Mouse (Mus musculus): ENCODE measurements around the gene Grb14. TPM values are rescaled to one million over a fixed set of nuclear protein-coding genes. Genes with fewer than 3 reads are reported as not detected.

The Grb14 gene
- polyA plus RNA-seq (2015; fragmentation: Nextera tagmentation; extraction: Ambion mirVana): 121 and 135 TPM in 2 replicates

- Histone ChIP-seq H3K27me3 (ENCODE audit: control insufficient read depth, insufficient read depth, low read length) (no peaks in the 10 kb centered on the region), H3K9ac (ENCODE audit: low read length) (no peak within 1 kb of the TSS), H3K4me3 (ENCODE audit: low read length) (no peak within 1 kb of the TSS), H3K4me1 (ENCODE audit: control insufficient read depth, insufficient read depth, low read length) (peaks cover 10% of the 10 kb centered on the region; the same call in 1 of the 2 replicates), H3K9me3 (replicated peaks; ENCODE audit: control insufficient read depth, low read length) (no peaks in the 10 kb centered on the region), H3K27ac (ENCODE audit: low read length) (no peak within 1 kb of the TSS), H3K36me3 (ENCODE audit: control insufficient read depth, insufficient read depth) (peaks cover 6% of the 10 kb centered on the region; the same call in 1 of the 2 replicates), H3K4me2 (ENCODE audit: low read depth, low read length) (no peak within 1 kb of the TSS)
- WGBS: 82% methylated on average over 1 of the region's 1 CpGs
- ATAC-seq (replicated peaks; ENCODE audit: extremely low read depth, insufficient read depth, low FRiP score): no peak
Measured at GRCm38 (mm10) chr2:65024887-65025286, at the start of gene Grb14. TSS of gene Grb14 (minus strand) at chr2:65024987.

- H3K4me1 ChIP-seq (ENCODE audit: control insufficient read depth, insufficient read depth, low read length): peaks cover 8% of the 10 kb centered on the region
- H3K4me3 ChIP-seq (ENCODE audit: low read length): no peak overlapping the region
- whole genome bisulfite sequencing: 62% methylated on average over 3 of the region's 3 CpGs
Measured at GRCm38 (mm10) chr2:65072205-65072604, 47.4 kb upstream of the Grb14 start.

DNA sequence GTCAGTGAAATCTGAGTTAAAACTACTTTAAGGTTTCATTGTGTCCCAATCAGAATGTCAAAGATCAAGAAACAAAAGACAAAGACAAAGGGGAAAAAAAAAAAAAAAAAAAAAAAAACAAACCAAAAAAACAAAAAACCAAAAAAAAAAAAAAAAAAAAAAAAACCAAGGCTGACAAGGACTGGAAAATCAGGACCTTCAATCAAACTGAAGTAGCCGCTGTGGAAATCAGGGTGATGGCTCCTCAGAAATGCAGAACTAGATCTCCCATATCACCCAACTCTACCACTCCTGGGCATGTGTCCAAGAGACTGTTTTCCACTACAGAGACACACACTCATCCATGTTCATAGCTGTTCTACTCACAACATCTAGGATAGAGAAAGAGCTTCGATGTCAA, 29.0 kb upstream of the Grb14 start:
- ATAC-seq (replicated peaks; ENCODE audit: extremely low read depth, insufficient read depth, low FRiP score): no peak
- Histone ChIP-seq H3K36me3 (ENCODE audit: control insufficient read depth, insufficient read depth) (no peaks in the 10 kb centered on the region), H3K27me3 (ENCODE audit: control insufficient read depth, insufficient read depth, low read length) (no peaks in the 10 kb centered on the region), H3K4me1 (ENCODE audit: control insufficient read depth, insufficient read depth, low read length) (no peaks in the 10 kb centered on the region), H3K9ac (ENCODE audit: low read length) (no peak overlapping the region), H3K9me3 (replicated peaks; ENCODE audit: control insufficient read depth, low read length) (no peaks in the 10 kb centered on the region), H3K27ac (ENCODE audit: low read length) (no peak overlapping the region), H3K4me3 (ENCODE audit: low read length) (no peak overlapping the region), H3K4me2 (ENCODE audit: low read depth, low read length) (no peak overlapping the region)
- WGBS: 70% methylated on average over 2 of the region's 2 CpGs

More at GRCm38 (mm10) chr2:65072205-65072604, 47.4 kb upstream of the Grb14 start:
- ATAC-seq (replicated peaks; ENCODE audit: extremely low read depth, insufficient read depth, low FRiP score): no peak
- H3K27ac ChIP-seq (ENCODE audit: low read length): no peak overlapping the region
- no peaks in the 10 kb centered on the region for H3K27me3 ChIP-seq (ENCODE audit: control insufficient read depth, insufficient read depth, low read length)
- no peak overlapping the region for H3K4me2 ChIP-seq (ENCODE audit: low read depth, low read length)
- no peaks in the 10 kb centered on the region for H3K36me3 ChIP-seq (ENCODE audit: control insufficient read depth, insufficient read depth)
- no peak overlapping the region for H3K9ac ChIP-seq (ENCODE audit: low read length)
- no peaks in the 10 kb centered on the region for H3K9me3 ChIP-seq (replicated peaks; ENCODE audit: control insufficient read depth, low read length)

GRCm38 (mm10) chr2:65052191-65053012, 27.6 kb upstream of the Grb14 start:
- Histone ChIP-seq H3K4me2 (ENCODE audit: low read depth, low read length) (no peak overlapping the region), H3K9me3 (replicated peaks; ENCODE audit: control insufficient read depth, low read length) (no peaks in the 10 kb centered on the region), H3K27me3 (ENCODE audit: control insufficient read depth, insufficient read depth, low read length) (no peaks in the 10 kb centered on the region), H3K9ac (ENCODE audit: low read length) (no peak overlapping the region), H3K4me3 (ENCODE audit: low read length) (no peak overlapping the region), H3K27ac (ENCODE audit: low read length) (no peak overlapping the region), H3K36me3 (ENCODE audit: control insufficient read depth, insufficient read depth) (no peaks in the 10 kb centered on the region), H3K4me1 (ENCODE audit: control insufficient read depth, insufficient read depth, low read length) (no peaks in the 10 kb centered on the region)
- WGBS: 88% methylated on average over 6 of the region's 6 CpGs
- no peak for ATAC-seq (replicated peaks; ENCODE audit: extremely low read depth, insufficient read depth, low FRiP score)

- H3K27me3 ChIP-seq (ENCODE audit: control insufficient read depth, insufficient read depth, low read length): no peaks in the 10 kb centered on the region
- H3K4me2 ChIP-seq (ENCODE audit: low read depth, low read length): no peak overlapping the region
- ATAC-seq (replicated peaks; ENCODE audit: extremely low read depth, insufficient read depth, low FRiP score): no peak
- H3K36me3 ChIP-seq (ENCODE audit: control insufficient read depth, insufficient read depth): no peaks in the 10 kb centered on the region
- H3K27ac ChIP-seq (ENCODE audit: low read length): no peak overlapping the region
- no peaks in the 10 kb centered on the region for H3K4me1 ChIP-seq (ENCODE audit: control insufficient read depth, insufficient read depth, low read length)
- no peak overlapping the region for H3K9ac ChIP-seq (ENCODE audit: low read length)
- no peaks in the 10 kb centered on the region for H3K9me3 ChIP-seq (replicated peaks; ENCODE audit: control insufficient read depth, low read length)
- 91% methylated on average over 3 of the region's 3 CpGs for WGBS
- H3K4me3 ChIP-seq (ENCODE audit: low read length): no peak overlapping the region
Measured at GRCm38 (mm10) chr2:65050776-65051175, 26.0 kb upstream of the Grb14 start.

GRCm38 (mm10) chr2:65048234-65049017, 23.6 kb upstream of the Grb14 start:
- WGBS: 70% methylated on average over 6 of the region's 6 CpGs
- H3K27ac ChIP-seq (ENCODE audit: low read length): no peak overlapping the region
- H3K9me3 ChIP-seq (replicated peaks; ENCODE audit: control insufficient read depth, low read length): 0 out of 2 replicates have a peak, but pooled peaks cover 3% of the 10 kb centered on the region
- H3K4me1 ChIP-seq (ENCODE audit: control insufficient read depth, insufficient read depth, low read length): peaks cover 7% of the 10 kb centered on the region
- H3K9ac ChIP-seq (ENCODE audit: low read length): no peak overlapping the region
- H3K4me2 ChIP-seq (ENCODE audit: low read depth, low read length): no peak overlapping the region
- H3K36me3 ChIP-seq (ENCODE audit: control insufficient read depth, insufficient read depth): no peaks in the 10 kb centered on the region
- no peaks in the 10 kb centered on the region for H3K27me3 ChIP-seq (ENCODE audit: control insufficient read depth, insufficient read depth, low read length)
- no peak for ATAC-seq (replicated peaks; ENCODE audit: extremely low read depth, insufficient read depth, low FRiP score)
- H3K4me3 ChIP-seq (ENCODE audit: low read length): no peak overlapping the region

- Histone ChIP-seq H3K36me3 (ENCODE audit: control insufficient read depth, insufficient read depth) (no peaks in the 10 kb centered on the region), H3K27me3 (ENCODE audit: control insufficient read depth, insufficient read depth, low read length) (no peaks in the 10 kb centered on the region), H3K9me3 (replicated peaks; ENCODE audit: control insufficient read depth, low read length) (no peaks in the 10 kb centered on the region), H3K9ac (ENCODE audit: low read length) (no peak overlapping the region), H3K27ac (ENCODE audit: low read length) (peak overlapping the region; percentile 68), H3K4me1 (ENCODE audit: control insufficient read depth, insufficient read depth, low read length) (0 out of 2 replicates have a peak, but pooled peaks cover 2% of the 10 kb centered on the region), H3K4me2 (ENCODE audit: low read depth, low read length) (peak overlapping the region; percentile 36), H3K4me3 (ENCODE audit: low read length) (no peak overlapping the region)
- peak; percentile 88 for ATAC-seq (replicated peaks; ENCODE audit: extremely low read depth, insufficient read depth, low FRiP score)
- 16% methylated on average over 4 of the region's 4 CpGs for WGBS
Measured at GRCm38 (mm10) chr2:65038164-65038563, 13.4 kb upstream of the Grb14 start.

DNA sequence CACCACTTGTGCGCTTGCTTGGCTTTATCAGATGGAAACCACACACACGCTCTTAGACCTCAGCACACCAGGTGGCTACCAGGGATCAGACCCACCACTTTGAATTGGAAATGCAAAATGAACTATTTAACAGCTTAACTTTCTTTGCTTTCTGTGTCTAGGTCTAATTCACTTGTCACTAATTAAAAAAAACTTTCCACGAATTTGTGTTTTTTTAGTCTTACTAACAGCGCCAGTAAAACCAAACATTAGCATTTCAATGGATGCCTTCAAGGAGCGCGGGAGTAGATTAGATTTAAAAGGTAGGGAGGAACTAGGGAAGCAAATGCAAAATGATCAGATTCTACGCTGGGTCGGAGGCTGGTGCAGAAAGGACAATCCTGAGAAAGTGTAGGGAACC, 12.8 kb upstream of the Grb14 start:
- Histone ChIP-seq H3K27me3 (ENCODE audit: control insufficient read depth, insufficient read depth, low read length) (no peaks in the 10 kb centered on the region), H3K9ac (ENCODE audit: low read length) (no peak overlapping the region), H3K36me3 (ENCODE audit: control insufficient read depth, insufficient read depth) (no peaks in the 10 kb centered on the region), H3K4me1 (ENCODE audit: control insufficient read depth, insufficient read depth, low read length) (0 out of 2 replicates have a peak, but pooled peaks cover 2% of the 10 kb centered on the region), H3K4me3 (ENCODE audit: low read length) (no peak overlapping the region), H3K4me2 (ENCODE audit: low read depth, low read length) (peak overlapping the region; percentile 36; the same call in 1 of the 2 replicates), H3K27ac (ENCODE audit: low read length) (peak overlapping the region; percentile 68), H3K9me3 (replicated peaks; ENCODE audit: control insufficient read depth, low read length) (no peaks in the 10 kb centered on the region)
- ATAC-seq (replicated peaks; ENCODE audit: extremely low read depth, insufficient read depth, low FRiP score): no peak
- WGBS: 53% methylated on average over 8 of the region's 8 CpGs
